Mouse (Mus musculus) bone marrow, adult 2 months (tissue): ENCODE data around the gene Stambpl1. TPM values are rescaled to one million over a fixed set of nuclear protein-coding genes. Genes with fewer than 3 reads are reported as not detected.
A peak's percentile ranks its signal among the peaks of the same experiment; 100 is the strongest.

ENCODE experiments used
- H3K27ac ChIP-seq: fragments of 200-500 bp; 2 replicates; pipeline ENCODE4 v1.5.1; 2012; ENCODE audit warnings: low read depth, mild to moderate bottlenecking, control low read depth, inconsistent platforms, low read length; ENCODE audit not compliant: control insufficient read depth, poor library complexity, insufficient read depth
- H3K4me1 ChIP-seq: fragments of 200-500 bp; 2 replicates; pipeline ENCODE4 v1.6.1; 2011; ENCODE audit warnings: low read length; ENCODE audit not compliant: control insufficient read depth, insufficient read depth
- H3K4me3 ChIP-seq: fragments of 200-500 bp; replicated peaks from 2 replicates; pipeline ENCODE3; 2011; ENCODE audit warnings: mild to moderate bottlenecking, low read depth, low read length, control low read depth; ENCODE audit not compliant: control insufficient read depth
- CTCF ChIP-seq: fragments of 200-500 bp; IDR thresholded peaks from 2 replicates; pipeline ENCODE4 v1.5.1; 2011; ENCODE audit warnings: low read length, control low read depth; ENCODE audit not compliant: control insufficient read depth, insufficient read depth
- POLR2A ChIP-seq: fragments of 200-500 bp; IDR thresholded peaks from 2 replicates; pipeline ENCODE4 v1.6.1; 2011; ENCODE audit warnings: low read depth, mild to moderate bottlenecking, control low read depth, low read length, borderline replicate concordance; ENCODE audit not compliant: control insufficient read depth
- WGBS: fragments of 180-500 bp; shearing (Covaris S2); methylation state at CpG from one replicate; pipeline ENCODE4 v1.1.7; 2018; 5-methylcytosine and 5-hydroxymethylcytosine counted together
- polyA plus RNA-seq: library from polyadenylated mRNA; stranded (reverse); fragments of >200 nt; gene quantifications from 2 replicates; pipeline ENCODE4 v1.2.4, GENCODE M21; 2011; ENCODE audit warnings: low replicate concordance; ENCODE audit not compliant: missing spikeins, insufficient read depth, insufficient read length

Stambpl1 gene
- polyA plus RNA-seq, 1 experiment, result 30.5 TPM

- Histone ChIP-seq H3K4me1 (peaks cover 2% of the 10 kb centered on the region; the same call in 1 of the 2 replicates), H3K4me3 (no peak overlapping the region), H3K27ac (no peak overlapping the region)
- WGBS, result 59% methylated on average over 1 of the region's 1 CpGs
- no peak for TF ChIP-seq CTCF
- TF ChIP-seq POLR2A, result no peak
These were observed 77.0 kb downstream of the Stambpl1 start for GRCm38 (mm10) chr19:34268991-34269390.

GRCm38 (mm10) chr19:34270106-34270726 is 78.2 kb downstream of the Stambpl1 start:
- Histone ChIP-seq H3K27ac (peak overlapping the region; percentile 53), H3K4me1 (peaks cover 2% of the 10 kb centered on the region; the same call in 1 of the 2 replicates), H3K4me3 (no peak overlapping the region)
- WGBS, result 38% methylated on average over 11 of the region's 11 CpGs
- no peak for TF ChIP-seq CTCF
- TF ChIP-seq POLR2A, result no peak

- no peak overlapping the region for H3K27ac ChIP-seq
- 89% methylated on average over 13 of the region's 13 CpGs for WGBS
- TF ChIP-seq CTCF, result no peak
These were observed 78.9 kb downstream of the Stambpl1 start for GRCm38 (mm10) chr19:34270824-34271464.

GRCm38 (mm10) chr19:34273073-34273472 is 81.0 kb downstream of the Stambpl1 start:
- Histone ChIP-seq H3K4me1 (peaks cover 2% of the 10 kb centered on the region; the same call in 1 of the 2 replicates), H3K4me3 (no peak overlapping the region), H3K27ac (no peak overlapping the region)
- no peak for TF ChIP-seq CTCF
- no peak for TF ChIP-seq POLR2A
- 90% methylated on average over 1 of the region's 1 CpGs for WGBS

More at GRCm38 (mm10) chr19:34270824-34271464, 78.9 kb downstream of the Stambpl1 start:
- Histone ChIP-seq H3K4me3 (peak overlapping the region; percentile 31), H3K4me1 (peaks cover 2% of the 10 kb centered on the region; the same call in 1 of the 2 replicates)

GRCm38 (mm10) chr19:34278078-34278477 is 86.0 kb downstream of the Stambpl1 start:
- no peak overlapping the region for H3K27ac ChIP-seq
- WGBS, result 85% methylated on average over 3 of the region's 3 CpGs

GRCm38 (mm10) chr19:34283614-34284013 is 91.6 kb downstream of the Stambpl1 start:
- no peak overlapping the region for H3K4me3 ChIP-seq
- 24% methylated on average over 6 of the region's 6 CpGs for WGBS
- no peaks in the 10 kb centered on the region; the same call in 1 of the 2 replicates for H3K4me1 ChIP-seq
- no peak overlapping the region for H3K27ac ChIP-seq
- no peak for TF ChIP-seq CTCF

More at GRCm38 (mm10) chr19:34278078-34278477, 86.0 kb downstream of the Stambpl1 start:
- TF ChIP-seq POLR2A (no peak), CTCF (no peak)
- Histone ChIP-seq H3K4me3 (no peak overlapping the region), H3K4me1 (no peaks in the 10 kb centered on the region)

GRCm38 (mm10) chr19:34284383-34284782 is 92.4 kb downstream of the Stambpl1 start:
- Histone ChIP-seq H3K27ac (no peak overlapping the region), H3K4me3 (peak overlapping the region; percentile 54), H3K4me1 (no peaks in the 10 kb centered on the region; the same call in 1 of the 2 replicates)
- WGBS, result 22% methylated on average over 10 of the region's 10 CpGs
- no peak for TF ChIP-seq POLR2A
- no peak for TF ChIP-seq CTCF

GRCm38 (mm10) chr19:34284826-34285225 is 92.8 kb downstream of the Stambpl1 start:
- H3K4me1 ChIP-seq, result no peaks in the 10 kb centered on the region; the same call in 1 of the 2 replicates
- H3K4me3 ChIP-seq, result no peak overlapping the region
- WGBS, result 36% methylated on average over 2 of the region's 2 CpGs
- no peak overlapping the region for H3K27ac ChIP-seq
- TF ChIP-seq POLR2A (no peak), CTCF (no peak)

GRCm38 (mm10) chr19:34287221-34287620 is 95.2 kb downstream of the Stambpl1 start:
- Histone ChIP-seq H3K4me1 (no peaks in the 10 kb centered on the region; the same call in 1 of the 2 replicates), H3K27ac (no peak overlapping the region)
- TF ChIP-seq CTCF, result no peak
- TF ChIP-seq POLR2A, result no peak

More at GRCm38 (mm10) chr19:34287221-34287620, 95.2 kb downstream of the Stambpl1 start:
- H3K4me3 ChIP-seq, result no peak overlapping the region
